Mouse (Mus musculus): ENCODE data around the gene Bsn. TPM values are rescaled to one million over a fixed set of nuclear protein-coding genes. Genes with fewer than 3 reads are reported as not detected.
A peak's percentile ranks its signal among the peaks of the same experiment; 100 is the strongest.

Gene Bsn
- polyA plus RNA-seq, 1 experiment from 2014 or later: 0.24 TPM

- H3K9ac ChIP-seq: no peak overlapping the region
- no peak overlapping the region for H3K4me2 ChIP-seq
- DNase-seq: no peak
- no peak for TF ChIP-seq CTCF (IDR thresholded peaks at IDR 0.05; ENCODE audit: low read depth)
- H3K27me3 ChIP-seq (ENCODE audit: insufficient read depth, low read length): no peaks in the 10 kb centered on the region
- no peaks in the 10 kb centered on the region for H3K9me3 ChIP-seq (ENCODE audit: low read depth, low read length)
- 74% methylated on average over 17 of the region's 17 CpGs for WGBS
- H3K4me3 ChIP-seq (ENCODE audit: low read depth, low read length): no peak overlapping the region
- H3K4me1 ChIP-seq (ENCODE audit: insufficient read depth): no peaks in the 10 kb centered on the region
- H3K36me3 ChIP-seq (ENCODE audit: insufficient read depth): no peaks in the 10 kb centered on the region
- ATAC-seq (ENCODE audit: insufficient read depth): no peak
- H3K27ac ChIP-seq (ENCODE audit: low read depth): no peak overlapping the region
Observed at GRCm38 (mm10) chr9:108126436-108127180, 63.6 kb downstream of the Bsn start.

GRCm38 (mm10) chr9:108125731-108126130 lies 64.5 kb downstream of the Bsn start:
- WGBS: 85% methylated on average over 8 of the region's 8 CpGs
- H3K27ac ChIP-seq (ENCODE audit: low read depth): no peak overlapping the region
- H3K27me3 ChIP-seq (ENCODE audit: insufficient read depth, low read length): no peaks in the 10 kb centered on the region
- no peaks in the 10 kb centered on the region for H3K36me3 ChIP-seq (ENCODE audit: insufficient read depth)
- no peak for TF ChIP-seq CTCF (IDR thresholded peaks at IDR 0.05; ENCODE audit: low read depth)
- H3K4me1 ChIP-seq (ENCODE audit: insufficient read depth): no peaks in the 10 kb centered on the region
- H3K4me2 ChIP-seq: no peak overlapping the region
- H3K9me3 ChIP-seq (ENCODE audit: low read depth, low read length): no peaks in the 10 kb centered on the region
- H3K9ac ChIP-seq: no peak overlapping the region
- ATAC-seq (ENCODE audit: insufficient read depth): no peak
- no peak overlapping the region for H3K4me3 ChIP-seq (ENCODE audit: low read depth, low read length)
- DNase-seq: no peak

- no peak overlapping the region for H3K27ac ChIP-seq (ENCODE audit: low read depth)
- H3K9me3 ChIP-seq (ENCODE audit: low read depth, low read length): no peaks in the 10 kb centered on the region
- DNase-seq: no peak
- H3K36me3 ChIP-seq (ENCODE audit: insufficient read depth): no peaks in the 10 kb centered on the region
- no peak overlapping the region for H3K4me3 ChIP-seq (ENCODE audit: low read depth, low read length)
- no peak overlapping the region for H3K9ac ChIP-seq
- WGBS: 89% methylated on average over 3 of the region's 4 CpGs
- ATAC-seq (ENCODE audit: insufficient read depth): no peak
- no peak for TF ChIP-seq CTCF (IDR thresholded peaks at IDR 0.05; ENCODE audit: low read depth)
- H3K4me1 ChIP-seq (ENCODE audit: insufficient read depth): peaks cover 4% of the 10 kb centered on the region; the same call in 1 of the 2 replicates
- no peaks in the 10 kb centered on the region for H3K27me3 ChIP-seq (ENCODE audit: insufficient read depth, low read length)
- no peak overlapping the region for H3K4me2 ChIP-seq
Observed at GRCm38 (mm10) chr9:108123916-108124315, 66.3 kb downstream of the Bsn start.

- no peaks in the 10 kb centered on the region for H3K9me3 ChIP-seq (ENCODE audit: low read depth, low read length)
- H3K4me2 ChIP-seq: no peak overlapping the region
- TF ChIP-seq CTCF (IDR thresholded peaks at IDR 0.05; ENCODE audit: low read depth): no peak
- no peaks in the 10 kb centered on the region for H3K27me3 ChIP-seq (ENCODE audit: insufficient read depth, low read length)
- no peak overlapping the region for H3K27ac ChIP-seq (ENCODE audit: low read depth)
- H3K4me1 ChIP-seq (ENCODE audit: insufficient read depth): peaks cover 4% of the 10 kb centered on the region; the same call in 1 of the 2 replicates
- ATAC-seq (ENCODE audit: insufficient read depth) (no peak), DNase-seq (no peak)
- WGBS: 83% methylated on average over 10 of the region's 10 CpGs
- no peak overlapping the region for H3K9ac ChIP-seq
- no peaks in the 10 kb centered on the region for H3K36me3 ChIP-seq (ENCODE audit: insufficient read depth)
- no peak overlapping the region for H3K4me3 ChIP-seq (ENCODE audit: low read depth, low read length)
Observed at GRCm38 (mm10) chr9:108121170-108121969, 68.8 kb downstream of the Bsn start.

DNA sequence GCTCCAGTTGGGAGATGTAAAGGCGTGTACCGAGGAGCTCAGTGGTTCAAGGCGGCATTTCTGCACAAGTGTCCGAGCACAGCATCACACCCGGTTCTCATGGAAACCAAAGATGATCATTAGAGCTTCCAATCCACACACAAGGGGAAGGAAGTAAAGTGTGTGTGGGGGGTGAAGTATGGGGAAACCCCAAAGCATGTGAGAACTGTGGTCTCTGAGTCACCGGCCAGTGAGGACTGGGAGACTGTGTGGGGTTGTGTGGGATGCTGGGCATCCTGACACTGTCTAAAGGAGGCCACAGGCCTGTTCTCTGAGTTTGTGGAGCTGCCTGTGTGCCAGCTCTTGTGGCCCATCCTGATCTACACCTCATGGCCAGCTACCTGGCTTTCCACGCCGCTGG lies 69.5 kb downstream of the Bsn start:
- H3K4me3 ChIP-seq (ENCODE audit: low read depth, low read length): no peak overlapping the region
- H3K4me1 ChIP-seq (ENCODE audit: insufficient read depth): peaks cover 4% of the 10 kb centered on the region; the same call in 1 of the 2 replicates
- H3K4me2 ChIP-seq: no peak overlapping the region
- WGBS: 94% methylated on average over 8 of the region's 8 CpGs
- no peak for TF ChIP-seq CTCF (IDR thresholded peaks at IDR 0.05; ENCODE audit: low read depth)
- ATAC-seq (ENCODE audit: insufficient read depth) (no peak), DNase-seq (no peak)
- no peaks in the 10 kb centered on the region for H3K36me3 ChIP-seq (ENCODE audit: insufficient read depth)
- H3K9me3 ChIP-seq (ENCODE audit: low read depth, low read length): no peaks in the 10 kb centered on the region
- no peaks in the 10 kb centered on the region for H3K27me3 ChIP-seq (ENCODE audit: insufficient read depth, low read length)
- H3K27ac ChIP-seq (ENCODE audit: low read depth): no peak overlapping the region
- H3K9ac ChIP-seq: no peak overlapping the region

GRCm38 (mm10) chr9:108119891-108120411 lies 70.2 kb downstream of the Bsn start:
- H3K9me3 ChIP-seq (ENCODE audit: low read depth, low read length): no peaks in the 10 kb centered on the region
- DNase-seq (peak; percentile 49), ATAC-seq (ENCODE audit: insufficient read depth) (peak; percentile 77)
- peaks cover 3% of the 10 kb centered on the region; the same call in 1 of the 2 replicates for H3K27me3 ChIP-seq (ENCODE audit: insufficient read depth, low read length)
- H3K27ac ChIP-seq (ENCODE audit: low read depth): 0 out of 2 replicates have a peak overlapping the region, but pooled peaks have one; percentile 24
- H3K9ac ChIP-seq: no peak overlapping the region
- H3K4me3 ChIP-seq (ENCODE audit: low read depth, low read length): no peak overlapping the region
- H3K36me3 ChIP-seq (ENCODE audit: insufficient read depth): no peaks in the 10 kb centered on the region
- WGBS: 25% methylated on average over 11 of the region's 11 CpGs
- TF ChIP-seq CTCF (IDR thresholded peaks at IDR 0.05; ENCODE audit: low read depth): no peak
- peaks cover 4% of the 10 kb centered on the region; the same call in 1 of the 2 replicates for H3K4me1 ChIP-seq (ENCODE audit: insufficient read depth)
- H3K4me2 ChIP-seq: no peak overlapping the region

DNA sequence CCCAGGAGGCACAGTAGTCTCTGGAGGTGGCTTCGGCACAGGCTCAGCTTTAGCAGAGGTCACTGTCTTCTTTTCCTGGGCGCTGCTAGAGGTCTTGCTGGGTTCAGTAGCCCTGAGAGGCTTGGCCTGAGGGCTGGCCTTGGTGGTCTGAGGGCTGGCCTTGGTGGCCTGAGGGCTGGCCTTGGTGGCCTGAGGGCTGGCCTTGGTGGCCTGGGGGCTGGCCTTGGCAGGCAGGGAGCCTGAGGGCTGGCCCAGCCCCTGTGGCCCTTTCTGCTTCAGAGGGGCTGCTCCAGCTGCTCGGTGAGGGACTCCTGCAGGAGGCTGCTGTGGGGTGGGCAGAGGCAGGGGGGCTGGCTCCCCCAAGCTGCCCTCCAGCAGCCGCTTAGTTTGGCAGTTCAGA lies 73.0 kb downstream of the Bsn start:
- DNase-seq: no peak
- Histone ChIP-seq H3K27ac (ENCODE audit: low read depth) (no peak overlapping the region), H3K9me3 (ENCODE audit: low read depth, low read length) (no peaks in the 10 kb centered on the region), H3K4me3 (ENCODE audit: low read depth, low read length) (no peak overlapping the region), H3K4me1 (ENCODE audit: insufficient read depth) (peaks cover 4% of the 10 kb centered on the region; the same call in 1 of the 2 replicates), H3K36me3 (ENCODE audit: insufficient read depth) (no peaks in the 10 kb centered on the region), H3K27me3 (ENCODE audit: insufficient read depth, low read length) (peaks cover 6% of the 10 kb centered on the region; the same call in 1 of the 2 replicates), H3K4me2 (no peak overlapping the region), H3K9ac (no peak overlapping the region)
- ATAC-seq (ENCODE audit: insufficient read depth): no peak
- no peak for TF ChIP-seq CTCF (IDR thresholded peaks at IDR 0.05; ENCODE audit: low read depth)
- 58% methylated on average over 4 of the region's 4 CpGs for WGBS

Data from lung, embryonic 14.5 days (tissue).